Mouse (Mus musculus): ENCODE data around the gene Med15. TPM values are rescaled to one million over a fixed set of nuclear protein-coding genes. Genes with fewer than 3 reads are reported as not detected.
A peak's percentile ranks its signal among the peaks of the same experiment; 100 is the strongest.

The Med15 gene
- polyA plus RNA-seq, 1 experiment from 2014 or later, result 50.9 TPM

DNA sequence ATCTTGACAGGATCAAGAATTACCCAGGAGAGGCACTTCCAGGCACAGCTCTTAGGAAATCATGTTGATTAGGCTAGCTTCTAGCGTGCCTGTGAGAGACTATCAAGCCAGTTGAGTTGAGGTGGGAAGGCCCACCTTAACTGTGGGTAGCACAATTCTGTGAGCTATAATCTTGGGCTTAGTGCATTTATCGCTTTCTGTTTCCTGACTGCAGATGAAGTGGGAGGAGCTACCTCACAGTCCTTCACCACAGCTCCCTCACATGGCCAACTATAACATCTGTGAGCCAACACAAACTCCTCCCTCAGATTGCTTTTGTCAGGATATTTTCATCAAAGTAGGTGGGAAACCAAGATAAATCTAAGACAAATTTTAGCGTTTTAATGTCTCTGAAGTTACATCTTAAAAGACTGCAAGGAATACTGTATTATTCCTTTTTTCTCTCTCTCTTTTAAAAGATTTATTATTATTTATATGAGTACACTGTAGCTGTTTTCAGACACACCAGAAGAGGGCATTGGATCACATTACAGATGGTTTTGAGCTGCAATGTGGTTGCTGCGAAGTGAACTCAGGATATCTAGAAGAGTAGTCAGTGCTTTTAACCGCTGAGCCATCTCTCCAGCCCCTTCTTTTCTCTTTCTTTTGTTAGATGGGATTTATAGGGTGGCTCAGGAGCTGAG, 5.4 kb downstream of the Med15 start:
- no peaks in the 10 kb centered on the region for H3K27me3 ChIP-seq (ENCODE audit: control insufficient read depth, insufficient read depth, low read length)
- no peak overlapping the region for H3K4me2 ChIP-seq (ENCODE audit: low read depth, low read length, severe bottlenecking)
- no peak overlapping the region for H3K27ac ChIP-seq (ENCODE audit: low read depth, low read length)
- H3K36me3 ChIP-seq (ENCODE audit: control insufficient read depth, insufficient read depth, low read length), result no peaks in the 10 kb centered on the region
- WGBS, result 16% methylated on average over 5 of the region's 5 CpGs
- H3K4me3 ChIP-seq (ENCODE audit: low read depth, low read length), result no peak overlapping the region
- H3K9me3 ChIP-seq (ENCODE audit: control insufficient read depth, low read length), result no peaks in the 10 kb centered on the region
- no peaks in the 10 kb centered on the region; the same call in 1 of the 2 replicates for H3K4me1 ChIP-seq (replicated peaks; ENCODE audit: control insufficient read depth, insufficient read depth, low read length)
- DNase-seq (ENCODE audit: low spot score) (no peak), ATAC-seq (replicated peaks; ENCODE audit: low FRiP score) (no peak)
- H3K9ac ChIP-seq (ENCODE audit: low read length), result no peak overlapping the region

DNA sequence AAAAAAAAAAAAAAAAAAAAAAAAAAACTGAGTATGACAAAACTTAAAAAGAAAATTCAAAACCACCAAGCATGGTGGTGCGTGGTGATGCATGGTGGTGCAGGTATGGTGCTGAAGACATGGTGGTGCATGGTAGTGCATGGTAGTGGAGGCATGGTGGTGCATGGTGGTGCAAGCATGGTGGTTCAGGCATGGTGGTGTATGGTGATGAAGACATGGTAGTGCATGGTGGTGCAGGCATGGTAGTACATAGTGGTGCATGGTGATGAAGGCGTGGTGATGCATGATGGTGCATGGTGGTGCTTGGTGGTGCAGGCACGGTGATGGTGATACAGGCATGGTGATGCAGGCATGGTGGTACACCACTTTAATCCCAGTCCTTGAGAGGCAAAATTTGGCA, 8.2 kb downstream of the Med15 start:
- DNase-seq (ENCODE audit: low spot score) (no peak), ATAC-seq (replicated peaks; ENCODE audit: low FRiP score) (no peak)
- no peaks in the 10 kb centered on the region for H3K36me3 ChIP-seq (ENCODE audit: control insufficient read depth, insufficient read depth, low read length)
- 91% methylated on average over 3 of the region's 3 CpGs for WGBS
- no peak overlapping the region for H3K4me3 ChIP-seq (ENCODE audit: low read depth, low read length)
- H3K4me1 ChIP-seq (replicated peaks; ENCODE audit: control insufficient read depth, insufficient read depth, low read length), result peaks cover 7% of the 10 kb centered on the region
- H3K27ac ChIP-seq (ENCODE audit: low read depth, low read length), result no peak overlapping the region
- H3K9me3 ChIP-seq (ENCODE audit: control insufficient read depth, low read length), result no peaks in the 10 kb centered on the region
- H3K27me3 ChIP-seq (ENCODE audit: control insufficient read depth, insufficient read depth, low read length), result no peaks in the 10 kb centered on the region
- H3K4me2 ChIP-seq (ENCODE audit: low read depth, low read length, severe bottlenecking), result no peak overlapping the region
- no peak overlapping the region for H3K9ac ChIP-seq (ENCODE audit: low read length)

GRCm38 (mm10) chr16:17723325-17723626, 9.4 kb downstream of the Med15 start:
- no peaks in the 10 kb centered on the region for H3K27me3 ChIP-seq (ENCODE audit: control insufficient read depth, insufficient read depth, low read length)
- H3K27ac ChIP-seq (ENCODE audit: low read depth, low read length), result no peak overlapping the region
- no peaks in the 10 kb centered on the region for H3K36me3 ChIP-seq (ENCODE audit: control insufficient read depth, insufficient read depth, low read length)
- 72% methylated on average over 1 of the region's 1 CpGs for WGBS
- H3K4me1 ChIP-seq (replicated peaks; ENCODE audit: control insufficient read depth, insufficient read depth, low read length), result peaks cover 7% of the 10 kb centered on the region
- H3K9ac ChIP-seq (ENCODE audit: low read length), result no peak overlapping the region; the same call in 1 of the 2 replicates
- H3K4me2 ChIP-seq (ENCODE audit: low read depth, low read length, severe bottlenecking), result no peak overlapping the region; the same call in 1 of the 2 replicates
- H3K4me3 ChIP-seq (ENCODE audit: low read depth, low read length), result no peak overlapping the region
- no peaks in the 10 kb centered on the region for H3K9me3 ChIP-seq (ENCODE audit: control insufficient read depth, low read length)
- ATAC-seq (replicated peaks; ENCODE audit: low FRiP score) (no peak), DNase-seq (ENCODE audit: low spot score) (no peak)

DNA sequence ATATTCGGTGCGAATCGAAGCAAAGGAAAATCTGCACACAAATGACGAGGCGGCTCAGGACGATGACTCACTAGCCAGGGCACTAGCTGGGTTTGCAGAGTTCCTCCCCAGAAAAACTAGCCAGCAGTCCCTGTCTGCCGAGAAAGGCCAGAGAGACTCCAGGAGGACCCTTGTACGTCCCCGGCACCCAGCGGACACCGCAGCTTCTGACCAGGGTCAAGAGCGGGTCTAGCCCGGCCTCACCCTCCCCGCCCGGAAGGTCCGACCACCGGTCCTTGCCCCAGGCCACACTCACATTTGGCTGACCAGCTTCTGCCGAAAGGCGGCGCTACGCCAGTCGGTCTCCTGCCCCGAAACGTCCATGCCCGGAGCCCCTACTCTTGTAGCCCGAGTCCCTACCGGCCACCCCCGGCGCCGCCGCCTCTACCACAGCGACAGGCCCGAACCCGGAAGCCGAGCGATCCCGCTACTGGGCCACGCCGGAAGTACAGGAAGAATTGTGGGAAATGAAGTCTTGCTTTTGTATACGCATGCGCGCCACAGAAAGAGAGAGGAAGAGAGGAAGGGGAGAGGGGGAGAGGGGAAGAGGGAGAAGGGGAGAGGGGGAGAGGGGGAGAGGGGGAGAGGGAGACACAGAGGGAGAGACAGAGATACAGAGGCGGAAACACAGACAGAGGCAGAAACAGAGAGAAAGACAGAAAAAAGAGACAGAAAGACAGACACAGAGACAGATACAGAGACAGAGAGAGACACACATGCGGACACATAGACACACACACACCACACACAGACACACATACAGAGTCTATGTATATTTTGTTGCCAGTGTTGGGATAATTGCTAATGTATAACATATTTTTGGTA, 10.0 kb downstream of the Med15 start:
- DNase-seq (ENCODE audit: low spot score) (peak; percentile 94), ATAC-seq (replicated peaks; ENCODE audit: low FRiP score) (peak; percentile 93)
- H3K4me3 ChIP-seq (ENCODE audit: low read depth, low read length), result peak overlapping the region; percentile 86
- WGBS, result 2% methylated on average over 44 of the region's 44 CpGs
- H3K4me1 ChIP-seq (replicated peaks; ENCODE audit: control insufficient read depth, insufficient read depth, low read length), result peaks cover 7% of the 10 kb centered on the region
- H3K9me3 ChIP-seq (ENCODE audit: control insufficient read depth, low read length), result no peaks in the 10 kb centered on the region
- H3K9ac ChIP-seq (ENCODE audit: low read length), result peak overlapping the region; percentile 92
- H3K4me2 ChIP-seq (ENCODE audit: low read depth, low read length, severe bottlenecking), result peak overlapping the region; percentile 84
- H3K27ac ChIP-seq (ENCODE audit: low read depth, low read length), result peak overlapping the region; percentile 27; the same call in 1 of the 2 replicates
- H3K36me3 ChIP-seq (ENCODE audit: control insufficient read depth, insufficient read depth, low read length), result no peaks in the 10 kb centered on the region
- no peaks in the 10 kb centered on the region for H3K27me3 ChIP-seq (ENCODE audit: control insufficient read depth, insufficient read depth, low read length)

DNA sequence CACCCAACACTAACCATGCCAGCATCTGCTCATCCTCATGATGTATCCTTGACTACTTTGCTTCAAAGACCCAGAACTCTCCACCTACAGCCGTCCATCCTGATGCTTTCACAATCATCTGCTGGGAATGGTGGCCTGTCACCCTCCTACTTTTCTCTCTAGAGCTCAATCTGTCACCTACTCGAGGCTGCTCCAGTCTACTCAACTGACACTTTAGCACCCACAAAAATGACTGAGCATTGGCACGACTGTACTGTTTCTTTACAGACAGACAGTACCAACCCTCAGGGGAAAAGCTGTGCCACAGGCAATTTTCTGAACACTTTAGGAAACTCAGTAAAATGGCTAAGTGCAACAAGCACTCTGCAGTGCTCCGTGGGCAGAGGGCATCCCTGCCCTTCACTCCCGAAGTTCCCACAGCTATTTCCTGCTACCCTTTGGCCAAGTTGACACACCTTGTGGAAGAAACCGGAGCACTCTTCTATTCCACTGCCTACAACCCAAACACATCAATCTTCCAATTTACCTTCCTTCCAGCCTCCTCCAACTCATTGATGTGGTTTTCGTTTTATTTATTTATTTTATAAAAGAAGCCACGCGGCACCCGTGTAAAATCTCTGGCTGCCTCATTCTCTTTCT, 10.8 kb downstream of the Med15 start:
- no peaks in the 10 kb centered on the region for H3K27me3 ChIP-seq (ENCODE audit: control insufficient read depth, insufficient read depth, low read length)
- DNase-seq (ENCODE audit: low spot score) (no peak), ATAC-seq (replicated peaks; ENCODE audit: low FRiP score) (no peak)
- peak overlapping the region; percentile 92 for H3K9ac ChIP-seq (ENCODE audit: low read length)
- H3K4me3 ChIP-seq (ENCODE audit: low read depth, low read length), result peak overlapping the region; percentile 86
- H3K36me3 ChIP-seq (ENCODE audit: control insufficient read depth, insufficient read depth, low read length), result no peaks in the 10 kb centered on the region
- H3K4me2 ChIP-seq (ENCODE audit: low read depth, low read length, severe bottlenecking), result peak overlapping the region; percentile 84
- no peak overlapping the region for H3K27ac ChIP-seq (ENCODE audit: low read depth, low read length)
- WGBS, result 13% methylated on average over 10 of the region's 10 CpGs
- no peaks in the 10 kb centered on the region for H3K9me3 ChIP-seq (ENCODE audit: control insufficient read depth, low read length)
- peaks cover 7% of the 10 kb centered on the region for H3K4me1 ChIP-seq (replicated peaks; ENCODE audit: control insufficient read depth, insufficient read depth, low read length)

DNA sequence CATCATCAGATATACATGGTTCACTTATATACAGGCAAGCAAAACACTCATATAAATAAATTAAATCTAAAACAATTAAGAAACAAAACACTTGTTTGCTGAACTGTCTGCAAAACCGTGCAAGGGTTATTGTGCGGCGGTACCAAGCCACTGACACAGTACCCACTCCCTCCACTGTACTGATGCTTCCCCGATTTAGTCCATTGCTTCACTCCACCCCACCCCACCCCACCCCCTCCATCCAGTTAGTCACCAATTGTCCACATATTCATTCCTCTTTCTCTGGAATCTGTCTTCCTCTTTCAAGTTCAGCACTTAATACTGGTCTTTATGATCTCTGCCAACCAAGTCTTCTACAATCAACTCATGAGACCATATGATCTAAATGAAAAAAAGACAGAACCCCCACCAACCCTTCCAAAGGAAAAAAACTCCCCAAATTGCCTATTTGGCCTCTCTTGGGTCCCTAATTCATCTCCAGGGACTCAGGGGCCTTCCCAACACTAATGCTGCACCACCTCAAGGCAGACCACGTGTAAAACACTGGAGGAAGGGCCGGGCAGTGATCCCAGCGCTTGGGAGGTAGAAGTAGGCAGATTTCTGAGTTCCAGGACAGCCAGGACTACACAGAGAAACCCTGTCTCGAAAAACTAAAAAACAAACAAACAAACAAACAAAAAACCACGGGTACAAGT, 11.4 kb downstream of the Med15 start:
- H3K4me2 ChIP-seq (ENCODE audit: low read depth, low read length, severe bottlenecking), result peak overlapping the region; percentile 84
- WGBS, result 71% methylated on average over 9 of the region's 9 CpGs
- peak overlapping the region; percentile 20; the same call in 1 of the 2 replicates for H3K9ac ChIP-seq (ENCODE audit: low read length)
- no peak overlapping the region for H3K27ac ChIP-seq (ENCODE audit: low read depth, low read length)
- H3K4me1 ChIP-seq (replicated peaks; ENCODE audit: control insufficient read depth, insufficient read depth, low read length), result peaks cover 7% of the 10 kb centered on the region
- no peaks in the 10 kb centered on the region for H3K36me3 ChIP-seq (ENCODE audit: control insufficient read depth, insufficient read depth, low read length)
- no peak for ATAC-seq (replicated peaks; ENCODE audit: low FRiP score)
- DNase-seq (ENCODE audit: low spot score), result no peak
- H3K27me3 ChIP-seq (ENCODE audit: control insufficient read depth, insufficient read depth, low read length), result no peaks in the 10 kb centered on the region
- no peaks in the 10 kb centered on the region for H3K9me3 ChIP-seq (ENCODE audit: control insufficient read depth, low read length)
- peak overlapping the region; percentile 86; the same call in 1 of the 2 replicates for H3K4me3 ChIP-seq (ENCODE audit: low read depth, low read length)

DNA sequence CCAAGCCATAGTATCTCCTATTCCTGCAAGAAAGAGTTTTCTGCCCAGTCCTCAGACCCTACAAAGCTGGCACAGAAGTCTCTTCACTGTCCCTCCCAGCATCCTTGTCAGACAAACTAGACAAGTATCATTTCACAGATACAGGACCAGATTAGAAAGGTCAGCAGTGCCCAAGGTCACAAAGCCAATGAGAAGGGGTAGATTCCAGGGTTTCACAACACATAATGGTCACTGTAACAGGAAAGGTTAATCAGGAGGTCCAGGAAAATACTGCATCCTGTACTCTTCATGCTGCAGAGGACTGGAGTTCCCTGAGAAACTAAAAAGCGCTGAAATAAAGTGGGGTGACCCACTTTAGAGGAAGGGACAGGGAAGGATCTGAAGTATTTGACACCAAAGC, 14.9 kb downstream of the Med15 start:
- no peak overlapping the region for H3K27ac ChIP-seq (ENCODE audit: low read depth, low read length)
- no peak overlapping the region for H3K9ac ChIP-seq (ENCODE audit: low read length)
- no peaks in the 10 kb centered on the region for H3K27me3 ChIP-seq (ENCODE audit: control insufficient read depth, insufficient read depth, low read length)
- H3K4me2 ChIP-seq (ENCODE audit: low read depth, low read length, severe bottlenecking), result no peak overlapping the region
- H3K4me1 ChIP-seq (replicated peaks; ENCODE audit: control insufficient read depth, insufficient read depth, low read length), result peaks cover 7% of the 10 kb centered on the region
- no peaks in the 10 kb centered on the region for H3K9me3 ChIP-seq (ENCODE audit: control insufficient read depth, low read length)
- WGBS, result 96% methylated on average over 1 of the region's 1 CpGs
- ATAC-seq (replicated peaks; ENCODE audit: low FRiP score), result no peak
- H3K4me3 ChIP-seq (ENCODE audit: low read depth, low read length), result no peak overlapping the region
- DNase-seq (ENCODE audit: low spot score), result no peak
- H3K36me3 ChIP-seq (ENCODE audit: control insufficient read depth, insufficient read depth, low read length), result no peaks in the 10 kb centered on the region

DNA sequence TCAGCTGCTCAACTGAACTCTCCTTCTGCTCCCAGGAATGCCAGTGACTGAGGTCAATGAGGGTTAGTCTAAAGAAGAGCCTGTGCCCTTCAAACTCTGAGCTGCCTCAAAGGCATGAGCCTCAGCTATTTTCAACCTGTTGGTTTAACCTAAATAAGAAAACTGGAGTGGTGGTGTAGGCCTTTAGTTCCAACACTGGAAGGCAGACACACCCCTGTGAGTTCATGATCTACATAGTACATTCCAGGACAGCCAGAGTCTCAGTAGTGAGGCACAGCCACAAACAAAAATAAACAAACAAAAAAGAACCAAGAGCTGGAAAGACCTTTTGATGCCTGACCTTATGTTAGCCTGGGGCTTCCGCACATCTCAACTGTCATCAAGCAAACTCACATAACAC, 25.1 kb downstream of the Med15 start:
- ATAC-seq (replicated peaks; ENCODE audit: low FRiP score), result no peak
- 86% methylated on average over 1 of the region's 1 CpGs for WGBS

More for the DNA sequence above, 25.1 kb downstream of the Med15 start:
- H3K4me3 ChIP-seq (ENCODE audit: low read depth, low read length), result no peak overlapping the region
- DNase-seq (ENCODE audit: low spot score), result no peak
- H3K9me3 ChIP-seq (ENCODE audit: control insufficient read depth, low read length), result no peaks in the 10 kb centered on the region
- H3K36me3 ChIP-seq (ENCODE audit: control insufficient read depth, insufficient read depth, low read length), result no peaks in the 10 kb centered on the region; the same call in 1 of the 2 replicates
- no peak overlapping the region for H3K4me2 ChIP-seq (ENCODE audit: low read depth, low read length, severe bottlenecking)
- H3K4me1 ChIP-seq (replicated peaks; ENCODE audit: control insufficient read depth, insufficient read depth, low read length), result no peaks in the 10 kb centered on the region
- no peak overlapping the region for H3K9ac ChIP-seq (ENCODE audit: low read length)
- H3K27ac ChIP-seq (ENCODE audit: low read depth, low read length), result no peak overlapping the region
- H3K27me3 ChIP-seq (ENCODE audit: control insufficient read depth, insufficient read depth, low read length), result no peaks in the 10 kb centered on the region

Measured in forebrain, embryonic 11.5 days (tissue).